ENCODE assay signal across 14 mouse cellular contexts in genomic region chrX:160332618-160333017, GRCm38 (mm10). TPM values are rescaled to one million over a fixed set of nuclear protein-coding genes. Genes with fewer than 3 reads are reported as not detected.
"Had no signal": no experiment of that assay in that cellular context is flagged by ENCODE, and none has a peak within 500 bp of the region (broad histone marks: within the 10 kb centered on the region; RNA-seq: fewer than 3 reads in every experiment).

No protein-coding gene starts in this region.

- H3K9ac ChIP-seq: liver, embryonic 12.5 days; liver, embryonic 15.5 days had no signal

- DNase-seq: kidney, adult 8-10 months; kidney, postnatal 25 days; layer of hippocampus, adult 9-11 months; liver; lung, adult 2 months; midbrain, embryonic 14.5 days; thymus, adult 18-20 months; thymus, postnatal 36 days had no signal

- ATAC-seq: liver, embryonic 12.5 days; lung, postnatal 0 days had no signal

- H3K27ac ChIP-seq: layer of hippocampus, adult 2 months; liver, embryonic 12.5 days; liver, embryonic 15.5 days had no signal

- H3K4me3 ChIP-seq: layer of hippocampus, adult 2 months; liver, embryonic 12.5 days; liver, embryonic 15.5 days had no signal

- H3K27me3 ChIP-seq: liver, embryonic 12.5 days; liver, embryonic 15.5 days had no signal

- H3K4me1 ChIP-seq: liver, embryonic 12.5 days; liver, embryonic 15.5 days had no signal

- H3K9me3 ChIP-seq: liver, embryonic 12.5 days; liver, embryonic 15.5 days had no signal

- H3K36me3 ChIP-seq: liver, embryonic 12.5 days; liver, embryonic 15.5 days had no signal

- H3K4me2 ChIP-seq: liver, embryonic 12.5 days; liver, embryonic 15.5 days; midbrain, embryonic 11.5 days had no signal

RNA-seq across cellular contexts. Expression of gene Adgrg2, which starts 57.9 kb away (rescaled TPM):
- total RNA-seq: megakaryocyte progenitor cell, adult 5-6 weeks had no signal
